Mouse (Mus musculus): Measurements from ENCODE around the gene Apbb2. TPM values are rescaled to one million over a fixed set of nuclear protein-coding genes. Genes with fewer than 3 reads are reported as not detected.
A peak's percentile ranks its signal among the peaks of the same experiment; 100 is the strongest.

Gene Apbb2
- total RNA-seq, 2 experiments from 2014 or later = 57.3 to 64.0 TPM

DNA sequence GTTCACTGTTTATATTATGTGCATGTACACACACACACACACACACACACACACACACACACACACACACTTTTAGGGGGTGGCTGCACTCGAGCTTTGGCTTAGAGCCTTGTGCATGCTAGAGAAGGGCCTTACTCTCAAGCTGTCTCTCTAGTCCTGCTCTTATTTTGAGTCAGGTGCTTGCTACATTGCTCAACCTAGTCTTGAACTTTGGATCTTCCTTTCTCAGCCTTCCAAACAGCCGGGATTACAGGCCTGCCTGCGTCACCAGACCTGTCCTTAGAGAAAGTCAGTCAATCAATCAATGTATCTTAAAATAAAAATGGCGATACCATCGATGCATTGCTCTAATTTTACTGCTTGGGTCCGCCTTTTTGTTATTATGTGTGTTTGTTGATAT, 287.8 kb downstream of the Apbb2 start:
- intact Hi-C loops (cut with DNase I) = no loop called here
- no peak for DNase-seq (ENCODE audit: low spot score in 2 of 2)

DNA sequence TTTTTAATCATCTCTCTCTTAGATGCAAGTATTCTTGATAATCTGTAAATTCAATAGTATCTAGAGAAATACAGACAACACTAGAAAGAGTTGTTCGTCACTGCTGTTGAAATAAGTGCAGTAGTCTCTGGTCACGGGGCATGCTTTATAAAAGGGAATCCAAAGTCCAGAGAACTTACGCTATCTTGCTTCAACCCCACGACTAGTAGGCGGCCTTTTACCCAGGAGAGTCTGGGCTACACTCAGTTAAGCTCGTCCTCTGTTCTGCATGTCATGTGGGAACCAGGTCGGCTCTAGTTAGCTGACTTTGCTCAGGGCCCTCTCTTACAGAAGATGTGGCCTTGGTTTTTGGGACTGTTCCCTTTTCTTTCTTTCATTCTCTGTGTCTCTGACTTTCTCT, 289.8 kb downstream of the Apbb2 start:
- intact Hi-C loops (cut with DNase I) = loop anchor here (5.0 kb wide), 1 partner anchor 66 kb away; no protein-coding TSS in a partner anchor
- DNase-seq (ENCODE audit: low spot score in 2 of 2) = no peak

DNA sequence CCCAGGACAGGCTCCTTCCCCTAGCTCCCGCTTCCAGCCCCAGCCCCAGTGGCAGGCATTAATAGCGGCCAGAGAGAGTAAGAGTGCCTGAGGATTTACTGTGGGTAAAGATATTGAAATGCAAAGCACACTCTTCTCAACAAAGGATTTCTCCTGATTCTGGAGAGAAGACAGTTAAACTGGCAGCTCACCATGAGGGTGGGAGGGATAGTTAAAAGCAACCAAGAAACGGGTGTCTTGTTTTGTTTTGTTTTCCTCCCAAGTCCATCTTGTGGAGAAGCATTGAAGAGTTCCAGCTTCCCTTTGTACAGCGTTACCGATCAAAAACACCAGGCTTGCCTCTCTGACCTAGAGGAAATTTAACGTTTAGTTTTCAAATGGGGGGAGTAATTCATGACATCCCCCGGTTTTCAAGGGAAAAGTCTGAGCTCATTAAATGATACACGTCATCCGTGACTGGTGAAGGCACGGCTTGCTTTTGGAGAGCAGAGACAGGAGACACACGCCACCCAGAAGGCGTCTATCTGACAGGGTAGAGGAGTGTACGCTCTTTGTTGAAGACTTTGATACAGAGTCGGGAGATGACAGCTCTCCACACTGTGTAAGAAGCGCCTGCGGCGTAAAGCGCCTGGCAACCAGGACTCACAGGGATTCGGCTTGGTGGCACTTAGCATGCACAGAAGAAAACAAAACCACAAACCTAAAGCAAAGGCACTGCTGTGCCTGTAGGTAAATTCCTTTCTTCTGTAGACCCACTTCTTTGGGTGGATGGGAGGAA, 290.4 kb downstream of the Apbb2 start:
- intact Hi-C loops (cut with DNase I) = loop anchor here (5.0 kb wide), 1 partner anchor 66 kb away; no protein-coding TSS in a partner anchor
- no peak for DNase-seq (ENCODE audit: low spot score in 2 of 2)

DNA sequence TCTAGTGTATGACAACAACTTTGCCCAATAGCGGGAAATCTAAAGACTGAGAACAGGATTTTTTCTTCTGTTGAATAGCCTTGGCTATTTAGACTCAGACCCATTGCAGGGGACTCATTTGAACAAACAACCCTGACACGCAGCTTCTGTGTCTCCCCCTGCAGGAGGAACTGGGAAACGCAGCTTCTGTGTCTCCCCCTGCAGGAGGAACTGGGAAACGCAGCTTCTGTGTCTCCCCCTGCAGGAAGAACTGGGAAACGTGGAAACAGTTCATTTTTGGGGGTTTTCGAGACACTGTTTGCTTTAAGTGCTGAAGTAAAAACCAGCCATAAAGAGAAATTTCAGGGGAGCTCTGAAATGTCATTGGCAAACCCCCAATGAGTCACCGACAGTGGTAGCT, 292.2 kb downstream of the Apbb2 start:
- DNase-seq (ENCODE audit: low spot score in 2 of 2) = no peak
- intact Hi-C loops (cut with DNase I) = loop anchor here (5.0 kb wide), 1 partner anchor 64 kb away; no protein-coding TSS in a partner anchor

DNA sequence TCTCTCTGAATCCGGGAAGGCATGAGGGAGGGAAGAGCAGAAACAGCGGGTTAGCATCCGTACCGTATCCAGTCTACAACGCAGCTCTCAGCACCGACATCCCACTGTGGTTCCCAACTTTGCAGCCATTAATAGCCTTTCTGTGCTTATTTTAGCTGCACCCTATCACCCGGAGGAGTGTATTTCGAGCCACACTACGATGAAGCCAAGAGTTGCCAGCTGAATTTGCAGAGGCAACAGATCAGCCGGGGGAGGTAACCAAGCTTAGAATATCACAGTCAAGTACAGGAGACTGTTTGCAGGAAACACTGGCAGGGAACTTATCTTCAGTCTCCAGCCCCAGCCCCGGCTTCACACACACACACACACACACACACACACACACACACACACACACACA, 295.0 kb downstream of the Apbb2 start:
- intact Hi-C loops (cut with DNase I) = no loop called here

DNA sequence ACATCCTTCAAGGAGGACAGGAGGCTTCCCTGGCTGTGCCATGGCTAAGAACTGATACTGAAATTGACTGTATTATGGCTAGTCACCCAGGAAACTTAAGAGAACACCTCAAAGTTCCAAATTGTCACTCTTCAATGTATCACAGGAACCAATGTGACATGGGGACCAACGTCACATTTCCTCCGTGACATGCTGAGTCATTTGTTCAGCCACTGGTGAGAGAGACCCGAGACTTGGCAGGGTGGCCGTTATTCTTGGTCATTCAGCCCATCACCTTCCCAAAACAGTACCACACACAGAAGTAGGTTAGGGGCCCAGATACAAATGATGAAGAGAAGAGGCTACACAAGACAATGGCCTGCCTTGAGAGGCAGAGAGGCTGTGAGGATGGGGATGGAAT, 295.5 kb downstream of the Apbb2 start:
- intact Hi-C loops (cut with DNase I) = no loop called here

More for the DNA sequence above, 295.0 kb downstream of the Apbb2 start:
- DNase-seq (ENCODE audit: low spot score in 2 of 2) = peak; percentile 71 to 78

DNA sequence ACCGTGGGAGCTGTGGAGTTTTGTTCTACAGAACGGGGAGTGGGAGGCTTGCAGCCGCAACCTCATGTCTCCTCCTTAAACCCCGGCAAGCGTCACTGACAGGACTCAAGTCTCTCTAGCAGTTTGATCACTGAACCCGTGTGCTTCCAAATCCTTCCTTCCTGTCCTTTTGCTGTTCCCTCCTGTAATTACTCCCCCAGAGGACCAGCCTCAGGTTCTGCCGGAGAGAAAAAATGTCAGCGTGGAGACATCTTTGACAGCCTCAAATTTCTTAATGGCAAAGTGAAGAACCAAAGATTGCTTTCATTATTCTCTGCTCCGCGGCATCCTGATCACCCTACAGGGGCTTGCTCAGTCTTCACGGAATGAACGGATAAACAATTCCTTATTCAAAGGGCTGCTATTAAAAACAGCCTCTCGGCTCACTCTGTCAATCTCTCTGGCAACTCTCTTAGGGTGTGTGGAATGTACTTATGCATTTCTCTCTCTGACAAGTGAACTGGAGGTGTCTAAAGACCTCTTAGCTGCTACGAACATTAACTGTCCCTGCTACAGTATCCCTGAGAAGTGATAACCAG, 298.7 kb downstream of the Apbb2 start:
- DNase-seq (ENCODE audit: low spot score in 2 of 2) = no peak
- intact Hi-C loops (cut with DNase I) = loop anchor here (5.0 kb wide), 1 partner anchor 47 kb away; no protein-coding TSS in a partner anchor

More for the DNA sequence above, 295.5 kb downstream of the Apbb2 start:
- no peak for DNase-seq (ENCODE audit: low spot score in 2 of 2)

DNA sequence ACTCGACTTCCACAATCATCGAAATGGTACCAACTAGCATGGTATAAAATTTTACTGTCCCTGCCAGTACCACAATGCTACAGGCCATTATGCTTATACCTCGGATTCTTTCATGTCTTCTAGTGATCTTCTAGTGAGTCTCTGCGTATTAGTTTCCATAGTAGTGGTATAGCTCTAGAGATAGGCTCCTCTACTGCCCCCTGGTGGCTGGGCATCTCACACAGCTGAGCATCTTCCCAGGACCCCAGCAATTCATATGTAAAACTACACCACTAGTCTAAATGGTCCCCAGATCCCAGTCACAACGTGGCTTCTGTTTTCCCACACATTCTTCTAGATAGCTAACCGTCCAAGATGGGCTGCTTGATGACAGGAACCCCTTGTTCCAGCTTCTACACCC, 299.2 kb downstream of the Apbb2 start:
- intact Hi-C loops (cut with DNase I) = loop anchor here (5.0 kb wide), 1 partner anchor 48 kb away; no protein-coding TSS in a partner anchor
- DNase-seq (ENCODE audit: low spot score in 2 of 2) = peak; percentile 32 to 39

DNA sequence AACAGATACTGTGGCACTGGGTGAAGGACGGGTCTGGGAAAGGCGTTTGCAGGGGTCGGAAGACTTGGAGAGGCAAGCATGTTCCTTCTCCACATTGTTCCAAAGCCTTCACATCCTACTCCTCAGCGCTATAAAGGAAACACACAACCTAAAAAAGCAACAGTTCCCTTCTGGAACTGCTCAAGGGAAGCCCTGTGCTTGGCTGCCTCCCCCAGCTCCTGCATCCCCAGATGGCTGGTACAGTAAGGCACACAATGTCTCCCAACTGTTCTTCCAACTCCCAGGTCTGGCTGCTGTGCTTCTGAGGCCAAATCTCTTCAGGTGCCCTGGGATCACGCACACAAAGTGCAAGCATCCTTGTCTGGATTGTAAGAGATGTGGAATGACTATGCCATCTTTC, 302.8 kb downstream of the Apbb2 start:
- peak; percentile 50 to 67 for DNase-seq (ENCODE audit: low spot score in 2 of 2)
- intact Hi-C loops (cut with DNase I) = loop anchor here (5.0 kb wide), 1 partner anchor 52 kb away; no protein-coding TSS in a partner anchor

DNA sequence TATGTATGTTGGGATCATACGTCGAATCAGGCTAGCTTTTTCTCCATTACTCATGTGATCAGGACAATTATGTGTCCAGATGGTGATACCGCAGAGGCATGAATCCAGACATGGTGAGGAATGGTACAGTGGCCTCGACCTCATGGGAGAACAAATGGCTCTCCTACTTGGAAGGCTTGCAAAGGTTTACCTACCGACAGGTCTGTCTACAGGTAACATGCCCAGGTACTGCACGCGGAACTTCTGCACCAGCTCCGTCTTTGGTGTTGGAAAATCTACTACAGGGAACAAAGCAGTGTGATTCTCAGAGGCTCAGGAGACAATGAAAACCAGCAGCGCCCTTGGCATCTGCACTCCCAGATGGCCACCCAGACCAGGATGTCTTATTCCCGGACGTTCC, 307.8 kb downstream of the Apbb2 start:
- DNase-seq (ENCODE audit: low spot score in 2 of 2) = no peak
- intact Hi-C loops (cut with DNase I) = no loop called here

DNA sequence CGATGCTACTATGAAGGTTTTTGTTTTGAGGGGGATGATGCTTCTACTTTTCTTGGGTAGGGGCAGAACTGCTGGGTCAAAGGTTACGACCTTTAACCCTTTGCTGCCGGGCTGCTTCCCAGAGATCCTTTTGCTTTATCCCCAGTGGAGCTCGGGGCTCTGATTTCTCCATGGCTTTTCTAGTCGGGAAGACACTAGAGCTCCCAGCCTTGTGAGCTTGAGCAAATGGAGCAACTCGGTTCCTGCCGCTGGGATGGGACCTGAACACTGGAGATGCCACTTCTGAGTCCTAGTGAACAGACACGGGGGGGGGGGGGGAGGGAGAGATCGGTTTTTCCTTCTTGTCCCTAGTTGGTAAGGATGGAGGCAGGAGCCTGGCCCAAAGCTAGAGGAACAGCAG, 308.3 kb downstream of the Apbb2 start:
- intact Hi-C loops (cut with DNase I) = no loop called here
- DNase-seq (ENCODE audit: low spot score in 2 of 2) = no peak

DNA sequence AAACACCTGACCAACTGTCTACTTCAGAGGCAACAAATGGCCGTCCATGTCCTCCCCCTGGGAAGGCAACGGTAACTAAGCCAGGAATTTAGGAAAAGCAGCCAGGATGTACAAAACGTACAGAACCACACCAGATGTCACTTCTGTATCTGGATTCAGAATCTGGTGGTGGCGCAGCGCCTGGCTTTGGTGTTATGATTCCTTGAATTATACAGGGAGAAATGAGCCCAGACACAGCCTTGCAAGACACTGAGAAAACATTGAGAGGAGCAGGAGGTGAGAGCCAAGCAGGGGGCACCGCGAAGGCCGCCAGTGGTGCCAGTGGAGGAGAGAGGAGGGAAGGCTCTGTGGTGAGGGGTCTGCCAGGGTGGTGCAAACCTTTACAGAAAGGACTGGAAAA, 313.1 kb downstream of the Apbb2 start:
- intact Hi-C loops (cut with DNase I) = no loop called here
- peak; percentile 57 to 61 for DNase-seq (ENCODE audit: low spot score in 2 of 2)

DNA sequence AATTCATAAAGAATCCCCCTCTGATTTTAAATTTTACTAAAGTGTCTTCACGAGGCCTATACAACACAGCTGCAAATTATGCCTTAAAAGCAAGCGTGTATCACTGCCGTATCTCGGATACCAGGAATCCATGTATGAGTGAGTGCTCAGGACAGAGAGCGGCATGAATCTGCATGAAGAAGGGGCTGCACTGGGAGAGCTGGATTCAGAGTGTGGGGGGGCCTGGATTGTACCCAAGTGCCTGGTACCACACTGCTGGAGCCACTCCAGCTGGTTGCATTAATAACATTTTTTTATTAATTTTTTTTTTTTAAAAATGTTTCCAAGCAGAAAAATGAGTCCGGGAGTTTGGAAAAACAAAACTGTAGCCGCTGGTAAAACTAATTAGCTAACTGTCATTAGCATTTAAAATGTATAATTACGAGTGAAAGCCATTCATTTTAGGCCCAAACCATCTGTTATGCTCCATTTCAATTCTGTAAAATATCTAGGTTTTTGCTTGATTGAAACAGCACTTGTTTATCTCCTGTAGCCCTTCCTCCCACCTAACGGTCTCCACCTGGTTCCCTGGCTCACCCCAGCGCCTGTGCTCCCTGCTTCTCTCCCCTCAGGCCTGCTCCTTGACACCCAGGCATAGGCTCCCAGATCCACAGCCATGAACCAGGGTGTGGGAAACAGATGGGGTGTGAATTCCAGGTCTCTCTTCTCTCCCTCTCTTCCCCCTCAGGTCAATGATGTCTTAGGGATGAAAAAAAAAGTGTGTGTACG, 314.1 kb downstream of the Apbb2 start:
- intact Hi-C loops (cut with DNase I) = no loop called here
- DNase-seq (ENCODE audit: low spot score in 2 of 2) = no peak

DNA sequence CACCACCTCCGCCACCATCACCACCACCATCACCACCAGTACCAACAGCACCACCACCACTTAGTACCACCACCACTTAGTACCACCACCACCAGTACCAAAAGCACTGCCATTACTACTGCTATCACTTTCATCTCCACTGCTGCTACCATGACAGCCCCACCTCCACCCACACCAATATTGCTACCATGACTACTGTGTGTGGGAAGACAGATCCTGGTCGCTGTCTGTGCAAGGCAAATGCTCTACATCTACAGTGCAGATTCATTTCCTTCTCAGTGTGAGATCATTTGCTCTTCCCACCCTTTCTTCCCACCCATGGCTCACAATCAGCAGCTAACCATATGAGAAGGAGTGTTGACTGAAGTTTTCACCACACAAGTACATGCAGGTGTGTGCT, 315.7 kb downstream of the Apbb2 start:
- DNase-seq (ENCODE audit: low spot score in 2 of 2) = peak; percentile 36 to 40
- intact Hi-C loops (cut with DNase I) = no loop called here

DNA sequence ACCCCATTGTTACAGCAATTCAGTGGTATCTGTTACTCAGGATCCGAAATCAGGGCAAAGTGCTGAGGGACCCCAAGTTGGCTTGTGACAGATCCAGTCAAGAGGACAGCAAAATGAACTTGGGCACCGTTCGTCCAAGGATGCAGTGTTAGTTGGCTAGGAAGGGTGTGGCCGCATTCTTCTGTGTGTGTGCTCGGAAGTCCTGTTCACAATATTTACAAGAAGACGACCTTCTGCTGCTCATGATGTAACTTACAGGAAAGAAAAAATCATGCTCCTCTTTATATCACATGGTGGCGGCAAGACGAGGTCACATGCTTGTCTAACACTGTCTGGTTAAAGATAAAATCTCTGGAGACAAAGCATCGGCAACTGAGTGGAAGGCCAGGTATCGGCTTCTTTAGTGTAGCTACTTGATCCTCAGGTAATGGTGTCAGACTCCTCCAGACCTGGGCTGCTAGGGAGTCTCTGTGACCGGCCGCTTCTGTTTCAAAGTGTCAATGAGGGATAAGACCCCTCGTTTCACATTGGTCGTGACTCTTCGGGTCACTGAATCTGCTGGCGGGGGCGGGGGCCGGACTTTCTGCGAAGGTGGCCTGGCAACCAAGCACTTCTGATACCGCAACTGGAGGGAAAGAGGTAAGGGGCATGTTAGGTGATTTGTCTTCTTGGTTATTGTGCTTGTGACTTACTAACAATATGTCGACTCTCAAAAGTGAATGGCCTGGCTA, 316.3 kb downstream of the Apbb2 start:
- DNase-seq (ENCODE audit: low spot score in 2 of 2) = no peak
- intact Hi-C loops (cut with DNase I) = no loop called here

DNA sequence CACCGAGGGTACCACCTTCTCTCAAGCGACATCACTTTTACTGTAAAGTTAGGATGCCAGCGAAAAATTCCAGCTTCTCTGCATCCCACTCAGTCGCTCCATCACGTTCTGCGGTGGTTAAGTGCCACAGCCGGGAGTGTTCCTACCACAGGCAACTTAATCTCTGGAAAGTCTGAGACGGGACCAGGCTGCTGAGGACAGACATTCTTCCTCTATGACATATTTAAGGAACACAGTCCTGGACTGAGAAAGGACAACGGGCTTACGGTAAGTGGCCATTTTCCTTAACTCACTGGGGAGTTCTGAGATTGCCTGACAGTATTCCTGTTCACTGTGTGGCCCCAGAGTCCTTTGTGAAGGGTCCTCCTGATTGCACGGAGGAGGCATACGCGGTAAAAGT, 318.0 kb downstream of the Apbb2 start:
- no peak for DNase-seq (ENCODE audit: low spot score in 2 of 2)
- intact Hi-C loops (cut with DNase I) = no loop called here

DNA sequence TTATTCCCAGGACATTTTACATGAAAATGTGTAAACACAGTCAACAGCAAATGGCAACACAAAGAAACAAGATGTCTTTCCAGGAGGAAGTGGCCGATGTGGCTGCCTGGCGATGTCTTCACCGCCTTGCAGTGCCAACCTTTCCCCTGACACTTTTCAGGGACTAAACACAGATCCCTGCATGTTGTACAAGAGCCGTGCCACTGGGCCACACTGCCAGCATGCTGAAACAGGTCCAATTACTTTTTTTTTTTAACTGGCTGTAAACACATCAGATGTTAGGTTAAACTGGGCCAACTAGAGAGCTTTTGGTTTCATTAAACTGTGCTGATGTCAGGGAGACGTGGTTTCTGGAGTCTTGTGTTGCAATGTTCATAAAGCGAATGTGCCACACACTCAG, 319.7 kb downstream of the Apbb2 start:
- DNase-seq (ENCODE audit: low spot score in 2 of 2) = no peak
- intact Hi-C loops (cut with DNase I) = no loop called here

DNA sequence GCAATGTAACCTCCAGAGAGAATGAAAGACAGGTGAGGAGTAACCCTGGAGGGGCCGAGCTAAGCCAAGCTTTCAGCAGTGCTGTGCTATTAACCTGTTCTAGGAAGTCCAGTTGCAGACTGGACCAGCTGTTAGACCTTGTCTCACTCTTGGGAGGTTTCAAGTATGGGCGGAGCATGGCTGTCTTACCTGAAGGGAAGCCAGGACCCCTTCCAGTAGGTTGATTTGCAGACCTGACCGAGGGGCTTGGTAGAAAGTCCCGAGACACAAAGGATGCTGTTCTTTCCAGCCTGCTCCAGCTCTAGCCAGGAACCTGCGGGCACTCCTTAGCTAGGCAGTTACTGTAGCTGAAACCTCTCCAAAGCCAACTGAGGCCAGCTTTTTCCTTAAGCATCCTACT, 322.5 kb downstream of the Apbb2 start:
- DNase-seq (ENCODE audit: low spot score in 2 of 2) = no peak
- intact Hi-C loops (cut with DNase I) = no loop called here

DNA sequence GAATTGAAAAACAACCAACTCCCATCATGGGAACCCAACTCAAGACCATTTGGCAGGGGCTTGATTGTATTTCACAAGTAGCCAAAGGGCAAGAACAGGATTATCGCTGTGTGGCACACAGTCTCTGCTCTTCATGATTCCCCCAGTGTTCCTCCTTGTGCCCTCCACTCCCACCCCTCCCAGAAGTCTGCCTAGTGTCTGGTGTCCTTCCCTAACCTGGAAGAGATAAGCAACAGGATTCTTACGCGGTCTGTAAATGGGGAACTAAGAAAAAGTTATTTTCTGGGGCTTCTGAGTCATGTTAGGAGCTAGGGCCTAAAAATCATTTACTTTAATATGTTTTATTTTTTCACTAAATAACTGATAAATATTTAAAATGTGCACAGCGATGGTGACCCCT, 323.6 kb downstream of the Apbb2 start:
- DNase-seq (ENCODE audit: low spot score in 2 of 2) = no peak

More for the DNA sequence above, 323.6 kb downstream of the Apbb2 start:
- intact Hi-C loops (cut with DNase I) = no loop called here
